ENCODE assay signal across 10 mouse cellular contexts in genomic region chr11:61699933-61700332, GRCm38 (mm10). TPM values are rescaled to one million over a fixed set of nuclear protein-coding genes. Genes with fewer than 3 reads are reported as not detected.
DNase-seq lines count a peak whose midpoint lies in the region; ATAC-seq lines count a peak whose summit lies in the region.
"Had no signal": no experiment of that assay in that cellular context is flagged by ENCODE, and none has a peak within 500 bp of the region (broad histone marks: within the 10 kb centered on the region; RNA-seq: fewer than 3 reads in every experiment).

No protein-coding gene starts in this region.

- 60% methylated on average over 4 of the region's 4 CpGs for WGBS in heart, embryonic 13.5 days
- WGBS in large intestine, adult 2 months, result 24% methylated on average over 4 of the region's 4 CpGs

- no peak overlapping the region for H3K4me3 ChIP-seq in heart, embryonic 13.5 days
- H3K4me3 ChIP-seq: stomach, embryonic 15.5 days had no signal

- no peak overlapping the region for H3K27ac ChIP-seq in heart, embryonic 13.5 days (replicated peaks)
- H3K27ac ChIP-seq: stomach, embryonic 15.5 days had no signal

- 0 out of 2 replicates have a peak overlapping the region, but pooled peaks have one; percentile 2 for H3K9ac ChIP-seq in heart, embryonic 13.5 days
- H3K9ac ChIP-seq: stomach, embryonic 15.5 days had no signal

- intact Hi-C loops in left cerebral cortex, postnatal 4 days (cut with DNase I), result no loop called here
- intact Hi-C loops in left cerebral cortex, postnatal 25 days (cut with DNase I), result no loop called here

- no peak for ATAC-seq in heart, embryonic 13.5 days (ENCODE audit: extremely low read depth, insufficient number of reproducible peaks, low FRiP score, low TSS enrichment)

- no peaks in the 10 kb centered on the region for H3K27me3 ChIP-seq in heart, embryonic 13.5 days (replicated peaks)
- H3K27me3 ChIP-seq: stomach, embryonic 15.5 days had no signal

- H3K4me1 ChIP-seq in heart, embryonic 13.5 days, result no peaks in the 10 kb centered on the region
- H3K4me1 ChIP-seq: stomach, embryonic 15.5 days had no signal

- H3K9me3 ChIP-seq in heart, embryonic 13.5 days, result no peaks in the 10 kb centered on the region
- H3K9me3 ChIP-seq: stomach, embryonic 15.5 days had no signal

- no peak overlapping the region for H3K4me2 ChIP-seq in heart, embryonic 13.5 days
- H3K4me2 ChIP-seq: stomach, embryonic 15.5 days had no signal

- H3K36me3 ChIP-seq in heart, embryonic 13.5 days, result no peaks in the 10 kb centered on the region
- H3K36me3 ChIP-seq: stomach, embryonic 15.5 days had no signal

- peak; percentile 76 for DNase-seq in left cerebral cortex, postnatal 4 days
- no peak for DNase-seq in left cerebral cortex, postnatal 25 days (ENCODE audit: low spot score in 2 of 2)
- peak; percentile 57 for DNase-seq in cerebellum, adult 11-12 months
- peak; percentile 88 for DNase-seq in large intestine, adult 2 months (ENCODE audit: low read depth, low spot score)
- DNase-seq in right cerebral cortex, adult 18-20 months, result no peak
- no peak for DNase-seq in frontal cortex, postnatal 10 days (ENCODE audit: low spot score in 2 of 2)
- no peak for DNase-seq in thymus, adult 18-20 months

RNA-seq across cellular contexts. Expression of gene Fam83g, which starts 16.0 kb away (rescaled TPM):
- under 1 TPM in 1 of 2 experiments, not detected in 1; 0.12 TPM for total RNA-seq in left cerebral cortex, postnatal 4 days (2021)
- total RNA-seq in left cerebral cortex, postnatal 25 days (2021), result not detected
- 1.5 and 1.6 TPM in 2 replicates for polyA plus RNA-seq in heart, embryonic 13.5 days (2015; fragmentation: Nextera tagmentation; extraction: Ambion mirVana)
- 14.9 and 20.8 TPM in 2 replicates for polyA plus RNA-seq in large intestine, adult 2 months (2012; rRNA removed)
- total RNA-seq: granulocyte monocyte progenitor cell, adult 5-6 weeks had no signal

RNA-seq across cellular contexts. Expression of gene Slc5a10, which starts 20.7 kb away (rescaled TPM):
- total RNA-seq in left cerebral cortex, postnatal 4 days (2021), result under 1 TPM in 1 of 2 experiments, not detected in 1; 0.38 TPM
- under 1 TPM; 0.21 to 0.23 TPM for total RNA-seq in left cerebral cortex, postnatal 25 days (2021)
- polyA plus RNA-seq in heart, embryonic 13.5 days (2015; fragmentation: Nextera tagmentation; extraction: Ambion mirVana), result 0.07 TPM in 1 of 2 replicates, not detected in the other
- polyA plus RNA-seq in large intestine, adult 2 months (2012; rRNA removed), result 0.05 TPM in 1 of 2 replicates, not detected in the other
- total RNA-seq: granulocyte monocyte progenitor cell, adult 5-6 weeks had no signal
- polyA plus RNA-seq: stomach, embryonic 15.5 days had no signal

RNA-seq across cellular contexts. Expression of gene Grap, which starts 46.9 kb away (rescaled TPM):
- total RNA-seq in left cerebral cortex, postnatal 4 days (2021), result 1 to 10 TPM; 5.8 to 6.1 TPM
- 1 to 10 TPM; 5.1 to 6.7 TPM for total RNA-seq in left cerebral cortex, postnatal 25 days (2021)
- polyA plus RNA-seq in heart, embryonic 13.5 days (2015; fragmentation: Nextera tagmentation; extraction: Ambion mirVana), result 10.5 and 11.2 TPM in 2 replicates
- polyA plus RNA-seq in large intestine, adult 2 months (2012; rRNA removed), result 7.8 and 9.0 TPM in 2 replicates

Comparison
In these comparisons a context has a peak if more than half of its experiments do, and no peak if none do; other contexts are left out.
1. DNase-seq: peak in left cerebral cortex, postnatal 4 days (single experiment), cerebellum, adult 11-12 months (single experiment) and large intestine, adult 2 months (single experiment); none in left cerebral cortex, postnatal 25 days (0 of 2), right cerebral cortex, adult 18-20 months (single experiment), frontal cortex, postnatal 10 days (0 of 2) and thymus, adult 18-20 months (0 of 2).